Mouse (Mus musculus): ENCODE results near the gene Tsnax. TPM values are rescaled to one million over a fixed set of nuclear protein-coding genes. Genes with fewer than 3 reads are reported as not detected.

The Tsnax gene
- polyA plus RNA-seq, 1 experiment from 2014 or later, result 77.3 TPM

Small RNA genes lying within 50 kb of the gene (microRNA-seq; reads per million reads assigned to microRNA genes)
- not detected for gene Gm22197

Other genes with a start within 250 kb of the Tsnax start
- gene Trim67, start 219.9 kb upstream of the Tsnax start, polyA plus RNA-seq (2015; fragmentation: Nextera tagmentation; extraction: Ambion mirVana), result 0.19 and 0.33 TPM in 2 replicates
- gene Gnpat, start 150.0 kb upstream of the Tsnax start, polyA plus RNA-seq (2015; fragmentation: Nextera tagmentation; extraction: Ambion mirVana), result 101 and 103 TPM in 2 replicates
- 46.3 and 51.6 TPM in 2 replicates for gene 2810004N23Rik, start 149.9 kb upstream of the Tsnax start, polyA plus RNA-seq (2015; fragmentation: Nextera tagmentation; extraction: Ambion mirVana)
- 6.5 and 7.6 TPM in 2 replicates for gene Exoc8, start 115.3 kb upstream of the Tsnax start, polyA plus RNA-seq (2015; fragmentation: Nextera tagmentation; extraction: Ambion mirVana)
- gene Sprtn, start 115.1 kb upstream of the Tsnax start, polyA plus RNA-seq (2015; fragmentation: Nextera tagmentation; extraction: Ambion mirVana), result 7.2 and 9.6 TPM in 2 replicates
- gene Egln1, start 63.7 kb upstream of the Tsnax start, polyA plus RNA-seq (2015; fragmentation: Nextera tagmentation; extraction: Ambion mirVana), result 16.7 and 18.4 TPM in 2 replicates
- 2.7 and 3.3 TPM in 2 replicates for gene Disc1, start 41.2 kb downstream of the Tsnax start, polyA plus RNA-seq (2015; fragmentation: Nextera tagmentation; extraction: Ambion mirVana)